Mouse (Mus musculus): ENCODE measurements at regions not wholly inside any gene's neighbourhood (a gene's known extent, or its start where the extent isn't known, plus 50 kb on each side); places are given as distances from the start of the nearest gene placed in this dataset.

DNA sequence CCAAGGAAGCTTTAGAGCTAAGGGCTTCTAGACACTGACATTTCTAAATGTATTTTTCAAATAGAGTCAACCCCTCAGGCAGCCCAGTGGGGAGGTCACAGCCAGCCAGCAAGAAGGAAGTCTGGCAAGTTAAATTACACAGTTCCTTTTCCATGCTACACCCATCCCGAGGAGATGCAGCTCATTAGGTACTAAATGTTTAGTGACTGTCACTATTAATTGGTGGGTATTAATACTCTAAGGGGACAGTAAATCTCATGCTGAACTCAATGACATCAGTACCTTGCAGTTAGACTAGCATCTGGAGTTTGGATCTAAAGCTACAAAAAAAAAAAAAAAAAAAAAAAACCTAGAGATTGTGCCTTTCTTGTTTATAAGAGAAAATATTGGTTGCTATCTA lies 222.6 kb downstream of the Lrrn1 start:
- TF ChIP-seq CTCF (IDR thresholded peaks at IDR 0.05; ENCODE audit: low read depth) (no peak), EP300 (optimal IDR thresholded peaks at IDR 0.05) (no peak)
